Mouse (Mus musculus): ENCODE results near the gene Pp2d1.

The Pp2d1 gene

DNA sequence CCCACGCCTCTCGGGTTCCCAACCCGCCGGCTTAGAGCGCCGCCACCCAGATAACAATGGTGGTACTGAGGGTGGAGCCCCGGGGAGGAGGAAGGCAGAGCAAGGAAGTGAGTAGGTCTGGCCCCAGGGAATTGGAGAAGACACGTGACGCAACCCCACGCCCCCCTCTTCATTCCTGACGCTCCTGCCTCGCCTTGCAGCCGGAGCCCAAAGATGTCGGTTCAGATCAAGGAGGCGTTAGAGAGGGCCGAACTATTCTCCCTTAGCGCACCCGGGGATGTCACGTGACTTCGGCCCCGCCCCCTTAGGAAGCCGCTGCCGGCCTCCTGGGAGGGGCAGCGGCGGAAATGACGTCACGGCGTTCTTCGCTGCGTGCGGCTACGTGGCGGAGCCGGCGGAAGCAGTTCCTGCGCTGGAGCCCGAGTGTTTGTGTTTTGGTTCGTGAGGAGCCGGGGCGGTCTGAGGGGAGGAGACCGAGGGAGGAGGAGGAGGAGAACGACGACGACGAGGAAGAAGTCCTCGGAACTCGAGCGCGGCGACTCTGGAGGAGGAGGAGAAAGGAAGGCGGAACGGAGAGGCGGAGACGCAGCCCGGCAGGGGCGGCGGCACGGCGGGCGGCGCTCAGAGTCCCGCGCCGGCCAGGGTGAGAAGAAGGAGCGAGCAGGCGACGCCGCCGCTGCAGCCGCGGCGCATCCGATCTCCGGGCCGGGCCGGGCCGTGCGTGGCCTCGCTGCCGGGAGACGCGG, 60.2 kb downstream of the Pp2d1 start, which contains the start of gene Rab5a:
TSS of gene Rab5a (plus strand) at position 377 of the 746 bp plus-strand sequence.
- peak; percentile 98 for DNase-seq

DNA sequence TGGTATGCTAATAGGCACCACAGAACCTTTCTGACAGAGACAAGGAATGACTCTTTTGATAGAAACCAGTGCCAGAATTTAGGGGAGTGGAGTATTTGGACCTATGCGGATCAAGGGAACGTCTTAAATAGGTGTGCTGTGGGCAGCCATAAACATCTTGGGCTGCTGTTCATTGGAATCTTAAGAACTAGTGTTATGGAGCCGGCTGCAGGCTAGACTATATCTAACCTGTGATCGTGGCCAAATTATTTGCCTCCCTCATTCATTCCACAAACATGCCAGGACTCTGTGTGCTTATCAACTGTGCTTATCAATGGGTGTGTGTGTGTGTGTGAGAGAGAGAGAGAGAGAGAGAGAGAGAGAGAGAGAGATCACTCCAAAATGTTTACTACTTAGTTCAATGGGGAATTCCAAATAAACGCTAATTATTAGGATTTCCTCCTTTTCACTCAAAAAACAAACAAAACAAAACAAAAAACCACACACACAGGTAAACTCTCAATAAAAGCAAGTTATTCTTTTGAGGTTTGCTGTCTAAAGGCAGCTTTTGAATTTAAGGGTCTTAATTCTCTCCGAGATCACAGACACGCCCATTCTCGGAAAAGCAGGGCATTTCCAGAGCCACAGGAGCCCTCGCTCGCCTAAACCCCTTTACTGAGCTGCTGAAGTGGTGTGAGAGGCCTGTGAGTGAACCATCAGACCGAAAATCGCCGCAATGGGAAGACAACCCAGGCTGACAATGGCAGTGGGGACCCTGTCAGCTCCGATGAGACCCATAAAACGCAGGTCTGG, 61.0 kb downstream of the Pp2d1 start:
- no peak for DNase-seq

GRCm38 (mm10) chr17:53468697-53469096, 70.6 kb downstream of the Pp2d1 start:
- DNase-seq: no peak

DNA sequence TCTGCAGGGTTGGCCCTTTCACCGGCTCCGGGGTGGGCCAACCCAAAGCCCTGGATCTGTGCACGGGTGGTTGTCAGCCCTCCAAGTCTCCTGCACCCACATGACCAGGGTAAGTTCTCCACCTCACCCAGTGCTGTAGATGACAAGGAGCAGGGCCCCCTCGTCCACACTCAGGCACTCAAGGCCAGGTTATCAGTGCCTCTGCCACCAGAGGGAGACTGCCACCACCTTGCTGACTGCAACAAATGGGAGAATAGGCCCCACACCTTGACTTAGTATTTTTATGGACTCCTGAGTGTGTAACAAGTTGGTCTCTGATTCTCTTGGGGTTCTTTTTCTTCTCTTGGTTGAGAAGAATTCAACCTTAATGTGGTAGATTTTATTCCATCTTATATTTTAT, 73.7 kb downstream of the Pp2d1 start:
- no peak for DNase-seq

DNA sequence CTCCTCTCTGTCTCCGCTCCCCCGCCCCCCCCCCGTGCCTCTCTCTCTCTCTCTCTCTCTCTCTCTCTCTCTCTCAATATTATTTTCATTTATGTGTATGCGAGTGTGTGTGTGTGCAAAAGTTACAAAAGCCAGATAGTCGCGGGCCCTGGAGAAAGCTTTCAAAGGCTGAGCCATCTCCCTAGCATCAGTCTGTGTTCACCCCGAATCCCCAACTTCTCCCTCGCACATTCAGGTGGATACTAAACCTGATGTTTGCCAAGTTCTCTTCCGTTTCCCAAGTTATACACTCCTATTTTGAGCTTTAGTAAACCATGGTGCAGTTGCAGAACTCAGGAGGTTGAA, 75.8 kb downstream of the Pp2d1 start:
- DNase-seq: no peak

DNA sequence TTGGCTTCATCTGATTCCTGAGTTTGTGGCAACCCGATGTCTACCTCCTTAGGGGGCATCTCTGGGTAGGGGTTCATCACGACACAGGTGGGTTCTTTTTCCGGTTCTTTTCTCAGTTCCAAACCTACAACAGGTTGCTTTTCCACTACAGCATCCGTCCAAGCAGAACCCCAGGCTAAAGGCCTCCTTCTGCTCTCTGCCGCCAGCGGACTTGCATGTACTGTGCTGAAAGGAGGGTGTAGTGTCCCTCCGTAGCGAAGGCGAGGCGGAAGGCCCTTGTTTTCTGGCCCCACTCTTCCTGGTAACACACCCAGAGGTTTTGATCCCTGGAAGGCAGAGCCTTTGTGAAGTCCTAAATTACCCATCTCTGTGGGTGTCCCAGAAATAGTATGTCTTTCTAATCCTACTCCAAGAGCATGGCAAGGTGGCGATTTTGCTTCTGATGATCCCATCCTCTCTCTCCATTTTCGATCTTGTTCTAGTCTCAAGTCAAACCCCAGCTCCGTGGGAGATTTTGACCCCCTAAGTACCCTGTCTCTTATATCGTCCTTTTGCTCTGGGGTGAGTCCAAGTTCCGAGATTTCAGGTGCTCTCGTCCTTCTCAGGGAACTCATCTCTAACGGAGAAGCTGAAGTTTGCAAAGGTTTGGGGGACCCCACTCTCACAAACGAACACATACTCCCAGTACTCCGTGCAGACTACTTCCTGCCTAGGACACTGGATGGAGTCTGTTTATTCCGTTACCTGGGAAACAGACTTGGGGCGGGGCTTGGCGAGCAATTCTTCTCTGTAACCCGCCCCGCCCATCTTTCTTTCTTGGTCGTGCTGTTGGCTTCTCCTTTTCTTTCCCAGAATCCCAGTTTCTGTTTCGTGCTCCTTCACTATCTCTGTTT, 76.4 kb downstream of the Pp2d1 start, which contains the start of gene Efhb:
TSS of gene Efhb (minus strand) at position 719 of the 893 bp plus-strand sequence.
- peak; percentile 35 for DNase-seq
